Mouse (Mus musculus): ENCODE data around the gene AW822073.
"Not testable (repeated sequence)": the region's sequence is repeated elsewhere in the genome, so short reads cannot be mapped to it uniquely, and the experiment has no call there.

AW822073 gene

DNA sequence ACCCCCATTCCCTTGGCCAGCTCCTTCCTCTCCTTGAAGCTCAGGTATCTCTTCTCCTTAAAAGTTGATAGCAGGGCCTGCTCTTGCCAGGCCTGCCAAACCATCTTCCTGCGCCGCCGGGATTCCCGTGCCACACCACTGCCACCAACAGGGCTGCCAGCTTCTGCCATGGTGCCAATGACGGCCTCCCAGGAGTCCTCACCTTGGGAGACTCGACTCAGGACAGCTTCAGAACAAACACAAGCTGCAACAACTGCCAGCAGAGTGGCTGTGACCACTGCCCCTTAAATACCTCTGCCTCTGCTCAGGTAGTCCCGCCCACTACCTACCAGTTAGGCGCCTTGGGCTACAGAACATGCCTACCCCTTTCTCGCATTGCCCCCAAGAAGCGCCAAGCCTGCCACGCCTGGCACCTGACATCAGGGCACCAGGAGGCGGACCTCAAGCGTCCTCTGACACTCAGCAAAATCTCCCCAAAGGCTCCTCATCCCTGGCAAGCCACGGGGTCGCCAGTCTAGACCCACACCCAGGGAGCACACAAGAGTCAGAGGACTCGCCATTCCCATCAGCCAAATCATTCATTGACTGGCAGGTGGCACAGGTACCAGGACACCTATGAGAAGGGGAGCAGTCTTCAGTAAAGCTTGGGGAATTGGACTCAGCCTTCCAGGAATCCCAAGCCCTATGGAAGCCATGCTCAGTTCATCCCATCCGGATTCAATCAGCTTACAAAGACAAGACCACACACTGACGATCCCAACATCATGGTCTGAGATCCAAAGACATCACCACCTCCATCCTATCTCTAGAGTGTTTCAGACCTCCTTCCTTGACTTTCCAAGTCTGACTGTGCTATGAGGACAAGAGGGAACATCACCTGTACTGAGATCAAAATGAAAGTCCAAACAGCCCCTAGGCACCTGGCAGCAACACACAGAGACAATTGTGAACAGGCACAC, at the start of gene AW822073:
Gene AW822073 (minus strand): TSS at position 104 of the 959 bp plus-strand sequence.
- DNase-seq (ENCODE audit: extremely low spot score, low spot score) = not testable (repeated sequence)

DNA sequence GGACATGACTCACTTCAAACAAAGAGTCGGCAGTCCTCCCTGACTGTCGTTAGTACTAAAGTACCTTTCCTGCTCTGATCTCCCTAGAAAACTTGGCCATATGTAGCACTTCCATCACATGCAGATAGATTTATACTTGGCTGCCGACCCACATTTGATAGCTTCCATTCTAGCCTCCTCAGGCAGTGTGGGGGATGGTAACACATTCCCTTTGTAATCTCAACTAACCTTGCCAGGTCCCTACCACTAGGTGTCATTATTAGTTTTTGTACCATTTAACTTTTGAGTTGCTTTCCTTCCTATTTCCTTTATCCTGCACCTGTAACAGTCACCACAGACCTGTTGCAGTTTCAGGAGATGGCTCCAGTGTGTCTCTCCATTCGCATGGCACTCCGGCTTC, 33.7 kb upstream of the AW822073 start:
- DNase-seq (ENCODE audit: extremely low spot score, low spot score) = no peak

DNA sequence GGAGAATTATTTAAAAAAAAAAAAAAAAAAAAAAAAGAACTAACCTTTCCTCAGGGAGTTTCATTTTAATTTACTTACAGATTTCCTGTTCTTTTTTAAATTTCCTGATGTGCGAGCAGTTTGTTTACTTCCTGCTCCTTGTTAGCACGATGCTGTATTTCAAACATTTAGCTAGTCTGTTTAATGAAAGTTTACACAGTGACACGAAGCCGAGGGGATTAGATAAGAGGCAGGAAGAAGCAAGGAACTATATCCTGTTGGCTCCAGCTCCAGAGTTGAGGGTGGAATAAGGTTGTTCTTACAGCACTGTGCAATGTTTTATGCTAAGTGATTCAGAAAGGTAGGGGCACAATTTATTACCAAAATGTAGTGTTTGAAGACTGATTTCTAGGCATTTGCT, 31.2 kb upstream of the AW822073 start:
- no peak for DNase-seq (ENCODE audit: extremely low spot score, low spot score)

DNA sequence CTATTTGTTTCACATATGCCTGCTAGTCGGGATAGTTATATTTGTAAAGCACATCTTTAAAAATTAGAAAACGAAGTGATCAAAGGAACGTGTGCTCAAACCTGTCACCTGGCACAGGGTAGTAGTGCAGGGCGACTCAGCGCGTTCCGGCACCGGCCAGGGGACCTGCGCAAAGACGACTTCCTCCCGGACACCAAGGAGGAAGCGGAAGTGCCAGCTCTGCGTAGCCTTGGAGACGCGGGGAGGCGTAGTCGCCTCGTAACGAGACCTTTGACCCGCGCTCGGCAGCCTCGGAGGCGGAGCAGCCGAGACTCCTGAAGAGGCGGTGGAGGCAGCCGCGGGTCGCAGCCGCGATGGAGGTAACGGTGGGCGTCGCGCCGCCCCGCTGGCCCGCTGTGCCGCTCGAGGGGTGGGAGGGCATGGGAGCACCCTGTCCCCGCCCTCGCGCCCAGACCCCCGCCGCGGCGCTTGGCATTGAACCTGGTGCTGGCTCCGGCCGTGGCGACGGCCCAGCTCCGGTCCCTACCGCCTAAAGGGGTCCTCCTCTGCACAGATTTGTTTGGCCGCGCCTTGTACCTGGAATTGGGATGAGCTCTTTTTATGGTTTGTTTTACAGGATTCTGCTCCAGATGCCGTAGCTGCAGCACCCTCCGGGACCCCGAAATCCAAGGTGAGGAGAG, 30.6 kb upstream of the AW822073 start, which contains the start of gene Gcc2:
Gene Gcc2 (plus strand): TSS at position 285 of the 680 bp plus-strand sequence.
- peak; percentile 93 for DNase-seq (ENCODE audit: extremely low spot score, low spot score)

DNA sequence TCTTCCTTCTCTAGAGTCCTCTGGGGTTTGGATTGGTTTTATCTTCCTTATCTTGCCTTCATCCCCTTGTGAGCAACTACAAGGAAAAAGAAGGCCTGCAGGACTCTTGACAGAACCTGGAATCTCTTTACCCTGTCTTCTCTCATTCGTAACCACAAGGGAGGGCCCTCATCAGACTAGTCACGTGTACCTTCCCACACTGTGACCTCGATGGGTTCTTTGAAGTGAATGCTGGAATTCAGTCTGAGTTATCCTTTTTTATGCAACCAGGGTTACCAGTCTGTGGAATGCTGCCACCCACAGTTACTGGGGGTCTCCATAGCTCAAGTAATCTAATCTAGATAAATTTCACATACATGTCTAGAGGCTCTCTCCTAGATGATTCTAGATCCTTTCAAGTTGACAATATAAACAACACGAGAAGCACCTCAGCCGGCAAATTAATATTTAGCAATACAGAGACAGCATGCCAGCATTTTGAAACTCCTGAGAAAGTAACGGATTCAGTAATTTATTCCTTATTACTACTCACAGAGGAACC, 30.0 kb upstream of the AW822073 start:
- DNase-seq (ENCODE audit: extremely low spot score, low spot score) = no peak

DNA sequence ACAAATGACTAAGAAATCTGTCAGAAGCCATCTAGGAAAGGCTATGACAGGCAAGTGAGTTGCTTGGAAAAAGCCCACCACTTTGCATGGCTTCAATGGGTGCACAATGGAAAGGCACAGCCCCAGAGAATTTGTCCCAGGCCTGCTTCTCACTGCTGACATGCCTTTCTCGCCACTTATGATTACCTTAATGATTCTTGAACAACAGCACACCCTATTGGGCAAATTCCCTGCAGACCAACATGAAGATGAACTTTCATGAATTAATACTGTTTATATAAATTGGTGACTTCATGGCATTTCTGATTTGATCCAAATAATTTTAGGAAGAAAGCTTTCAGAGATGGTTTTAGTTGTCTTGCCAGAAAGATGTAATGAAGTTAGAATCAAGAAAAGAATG, 24.8 kb upstream of the AW822073 start:
- no peak for DNase-seq (ENCODE audit: extremely low spot score, low spot score)

DNA sequence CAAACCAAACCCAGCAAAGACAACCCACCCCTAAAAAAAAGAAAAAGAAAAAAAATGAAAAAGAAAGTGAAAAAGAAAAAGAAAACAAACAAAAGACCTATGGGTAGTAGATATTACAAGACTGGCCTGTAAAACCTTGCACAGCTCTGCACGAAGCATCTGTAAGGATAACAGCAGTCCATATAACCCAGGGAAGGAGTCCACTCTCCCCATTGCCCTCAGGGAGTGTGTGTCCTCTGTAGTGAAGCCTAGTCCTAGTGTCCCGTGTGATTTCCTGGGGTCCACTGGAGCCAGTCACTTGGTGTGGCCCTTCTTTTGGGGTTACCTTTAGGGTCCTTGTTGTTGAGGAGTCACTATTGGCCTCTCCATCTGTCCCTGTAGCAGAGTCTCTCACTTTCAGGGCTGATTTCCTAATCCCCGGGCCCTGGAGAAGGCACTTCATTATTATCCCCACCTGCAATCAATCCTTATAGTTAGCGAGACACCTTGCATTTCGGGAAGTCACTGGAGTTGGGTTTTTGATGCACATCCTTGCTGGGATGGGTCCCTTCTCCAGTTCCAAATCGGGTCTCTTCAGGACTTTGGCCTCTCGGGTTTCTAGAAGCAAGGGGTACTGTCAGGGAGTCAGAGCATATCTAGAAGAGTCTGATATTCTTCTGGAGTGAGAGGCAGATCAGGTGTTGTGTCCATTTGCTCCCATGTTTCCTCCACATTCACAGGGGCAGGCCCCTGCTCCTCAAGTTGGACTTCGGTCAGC, 14.4 kb upstream of the AW822073 start:
- peak; percentile 53 for DNase-seq (ENCODE audit: extremely low spot score, low spot score)

DNA sequence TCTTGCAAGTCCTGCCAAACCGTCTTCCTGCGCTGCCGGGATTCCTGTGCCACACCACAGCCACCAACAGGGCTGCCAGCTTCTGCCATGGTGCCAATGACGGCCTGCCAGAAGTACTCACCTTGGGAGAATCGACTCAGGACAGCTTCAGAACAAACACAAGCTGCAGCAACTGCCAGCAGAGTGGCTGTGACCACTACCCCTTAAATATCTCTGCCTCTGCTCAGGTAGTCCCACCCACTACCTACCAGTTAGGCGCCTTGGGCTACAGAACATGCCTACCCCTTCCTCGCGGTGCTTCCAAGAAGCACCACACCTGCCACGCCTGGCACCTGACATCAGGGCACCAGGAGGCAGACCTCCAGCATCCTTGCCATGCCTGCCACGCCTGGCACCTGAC, 11.9 kb upstream of the AW822073 start, which contains the start of gene Gm4981:
Gene Gm4981 (minus strand): TSS at position 89 of the 400 bp plus-strand sequence.
- DNase-seq (ENCODE audit: extremely low spot score, low spot score) = no peak

DNA sequence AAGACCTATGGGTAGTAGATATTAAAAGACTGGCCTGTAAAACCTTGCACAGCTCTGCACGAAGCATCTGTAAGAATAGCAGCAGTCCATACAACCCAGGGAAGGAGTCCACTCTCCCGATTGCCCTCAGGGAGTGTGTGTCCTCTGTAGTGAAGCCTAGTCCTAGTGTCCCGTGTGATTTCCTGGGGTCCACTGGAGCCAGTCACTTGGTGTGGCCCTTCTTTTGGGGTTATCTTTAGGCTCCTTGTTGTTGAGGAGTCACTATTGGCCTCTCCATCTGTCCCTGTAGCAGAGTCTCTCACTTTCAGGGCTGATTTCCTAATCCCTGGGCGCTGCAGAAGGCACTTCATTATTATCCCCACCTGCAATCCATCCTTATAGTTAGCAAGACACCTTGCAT, 10.3 kb upstream of the AW822073 start:
- not testable (repeated sequence) for DNase-seq (ENCODE audit: extremely low spot score, low spot score)

DNA sequence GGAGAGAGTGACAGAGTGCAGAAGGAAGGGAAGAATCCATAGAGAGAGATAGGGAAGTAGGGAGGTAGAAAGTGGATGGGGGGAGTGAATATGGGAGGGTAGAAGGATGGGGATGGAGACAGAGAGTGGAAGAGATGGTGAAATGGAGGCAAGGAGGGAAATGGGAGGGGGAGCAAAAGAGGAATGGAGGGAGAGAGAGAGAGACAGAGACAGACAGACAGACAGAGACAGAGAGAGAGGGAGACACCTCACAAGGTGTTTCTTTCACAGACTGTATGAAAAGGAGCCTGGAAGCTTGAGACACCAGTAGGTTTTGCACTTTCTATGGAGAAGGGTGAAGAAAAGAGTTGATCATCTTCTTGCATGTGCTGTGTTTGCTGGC, 9.0 kb upstream of the AW822073 start:
- not testable (repeated sequence) for DNase-seq (ENCODE audit: extremely low spot score, low spot score)

DNA sequence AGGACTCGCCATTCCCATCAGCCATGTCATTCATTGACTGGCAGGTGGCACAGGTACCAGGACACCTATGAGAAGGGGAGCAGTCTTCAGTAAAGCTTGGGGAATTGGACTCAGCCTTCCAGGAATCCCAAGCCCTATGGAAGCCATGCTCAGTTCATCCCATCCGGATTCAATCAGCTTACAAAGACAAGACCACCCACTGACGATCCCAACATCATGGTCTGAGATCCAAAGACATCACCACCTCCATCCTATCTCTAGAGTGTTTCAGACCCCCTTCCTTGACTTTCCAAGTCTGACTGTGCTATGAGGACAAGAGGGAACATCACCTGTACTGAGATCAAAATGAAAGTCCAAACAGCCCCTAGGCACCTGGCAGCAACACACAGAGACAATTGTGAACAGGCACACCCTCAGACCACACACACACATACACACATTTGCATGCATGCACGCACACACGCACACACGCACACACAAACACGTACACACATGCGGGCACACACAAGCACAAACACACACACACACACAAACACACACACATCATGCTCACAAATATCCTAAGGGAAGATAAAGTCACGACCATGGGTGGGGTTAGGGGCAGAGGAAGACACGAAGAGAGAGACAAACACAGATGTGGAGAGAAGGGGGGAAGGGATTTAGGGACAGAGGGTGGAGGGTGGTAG, 8.5 kb upstream of the AW822073 start:
- not testable (repeated sequence) for DNase-seq (ENCODE audit: extremely low spot score, low spot score)

DNA sequence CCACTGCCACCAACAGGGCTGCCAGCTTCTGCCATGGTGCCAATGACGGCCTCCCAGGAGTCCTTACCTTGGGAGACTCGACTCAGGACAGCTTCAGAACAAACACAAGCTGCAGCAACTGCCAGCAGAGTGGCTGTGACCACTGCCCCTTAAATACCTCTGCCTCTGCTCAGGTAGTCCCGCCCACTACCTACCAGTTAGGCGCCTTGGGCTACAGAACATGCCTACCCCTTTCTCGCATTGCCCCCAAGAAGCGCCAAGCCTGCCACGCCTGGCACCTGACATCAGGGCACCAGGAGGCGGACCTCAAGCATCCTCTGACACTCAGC, 7.9 kb upstream of the AW822073 start, which contains the start of gene Duxf3:
Gene Duxf3 (minus strand): TSS at position 35 of the 329 bp plus-strand sequence.
- not testable (repeated sequence) for DNase-seq (ENCODE audit: extremely low spot score, low spot score)

DNA sequence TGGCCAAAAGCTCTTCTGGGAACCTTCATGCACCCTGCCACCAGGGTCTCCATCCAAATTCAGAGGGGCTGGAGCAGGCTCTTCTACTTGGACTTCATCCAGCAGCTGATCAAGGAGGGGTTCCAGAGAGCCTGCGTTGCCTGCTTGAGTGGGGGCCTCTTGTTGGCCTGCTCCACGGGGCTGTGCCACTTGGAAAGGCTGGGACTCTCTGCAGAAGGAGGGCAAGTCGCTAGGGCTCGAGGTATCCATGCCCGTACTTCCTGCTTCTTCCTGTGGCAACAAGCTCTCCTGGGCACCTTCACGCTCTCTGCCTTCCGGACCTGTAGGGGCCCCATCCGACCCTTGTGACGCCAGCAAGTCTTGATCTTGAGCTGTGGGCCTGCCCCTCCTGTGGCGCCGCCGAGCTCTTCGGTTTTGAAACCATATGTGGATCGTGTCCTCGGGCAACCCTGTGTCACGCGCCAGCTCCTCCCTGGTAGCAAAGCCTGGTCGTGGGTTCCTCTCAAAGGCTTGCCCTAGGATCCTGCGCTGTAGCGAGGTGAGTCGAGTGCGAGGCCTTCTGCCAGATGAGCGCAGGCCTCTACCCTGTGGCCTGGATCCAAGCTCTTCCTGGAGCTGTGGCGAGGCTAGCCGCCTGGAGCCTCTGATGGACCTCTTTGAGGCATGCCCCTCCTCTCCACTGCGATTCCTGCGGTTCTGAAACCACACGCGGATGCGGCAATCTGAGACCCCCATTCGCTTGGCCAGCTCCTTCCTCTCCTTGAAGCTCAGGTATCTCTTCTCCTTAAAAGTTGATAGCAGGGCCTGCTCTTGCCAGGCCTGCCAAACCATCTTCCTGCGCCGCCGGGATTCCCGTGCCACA, 7.3 kb upstream of the AW822073 start:
- peak; percentile 70 for DNase-seq (ENCODE audit: extremely low spot score, low spot score)

DNA sequence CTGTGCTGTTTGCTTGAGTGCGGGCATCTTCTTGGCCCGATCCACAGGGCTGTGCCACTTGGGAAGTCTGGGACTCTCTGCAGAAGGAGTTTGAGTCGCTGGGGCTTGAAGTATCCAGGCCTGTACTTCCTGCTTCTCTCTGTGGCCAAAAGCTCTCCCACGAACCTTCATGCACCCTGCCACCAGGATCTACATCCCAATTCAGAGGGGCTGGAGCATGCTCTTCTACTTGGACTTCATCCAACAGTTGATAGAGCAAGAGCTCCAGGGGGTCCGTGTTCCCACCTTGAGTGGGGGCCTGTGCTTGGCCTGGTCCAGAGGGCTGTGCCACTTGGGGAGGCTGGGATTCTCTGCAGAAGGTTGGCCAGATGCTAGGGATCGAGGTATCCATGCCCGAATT, 6.4 kb upstream of the AW822073 start:
- not testable (repeated sequence) for DNase-seq (ENCODE audit: extremely low spot score, low spot score)

DNA sequence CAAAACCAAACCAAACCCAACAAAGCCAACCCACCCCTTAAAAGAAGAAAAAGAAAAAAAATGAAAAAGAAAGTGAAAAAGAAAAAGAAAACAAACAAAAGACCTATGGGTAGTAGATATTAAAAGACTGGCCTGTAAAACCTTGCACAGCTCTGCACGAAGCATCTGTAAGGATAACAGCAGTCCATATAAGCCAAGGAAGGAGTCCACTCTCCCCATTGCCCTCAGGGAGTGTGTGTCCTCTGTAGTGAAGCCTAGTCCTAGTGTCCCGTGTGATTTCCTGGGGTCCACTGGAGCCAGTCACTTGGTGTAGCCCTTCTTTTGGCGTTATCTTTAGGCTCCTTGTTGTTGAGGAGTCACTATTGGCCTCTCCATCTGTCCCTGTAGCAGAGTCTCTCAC, 5.3 kb upstream of the AW822073 start:
- not testable (repeated sequence) for DNase-seq (ENCODE audit: extremely low spot score, low spot score)

DNA sequence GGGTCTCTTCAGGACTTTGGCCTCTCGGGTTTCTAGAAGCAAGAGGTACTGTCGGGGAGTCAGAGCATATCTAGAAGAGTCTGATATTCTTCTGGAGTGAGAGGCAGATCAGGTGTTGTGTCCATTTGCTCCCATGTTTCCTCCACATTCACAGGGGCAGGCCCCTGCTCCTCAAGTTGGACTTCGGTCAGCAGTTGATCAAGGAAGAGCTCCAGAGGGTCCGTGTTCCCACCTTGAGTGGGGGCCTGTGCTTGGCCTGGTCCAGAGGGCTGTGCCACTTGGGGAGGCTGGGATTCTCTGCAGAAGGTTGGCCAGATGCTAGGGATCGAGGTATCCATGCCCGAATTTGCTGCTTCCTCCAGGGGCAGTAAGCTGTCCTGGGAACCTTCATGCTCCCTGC, 3.1 kb upstream of the AW822073 start:
- not testable (repeated sequence) for DNase-seq (ENCODE audit: extremely low spot score, low spot score)

DNA sequence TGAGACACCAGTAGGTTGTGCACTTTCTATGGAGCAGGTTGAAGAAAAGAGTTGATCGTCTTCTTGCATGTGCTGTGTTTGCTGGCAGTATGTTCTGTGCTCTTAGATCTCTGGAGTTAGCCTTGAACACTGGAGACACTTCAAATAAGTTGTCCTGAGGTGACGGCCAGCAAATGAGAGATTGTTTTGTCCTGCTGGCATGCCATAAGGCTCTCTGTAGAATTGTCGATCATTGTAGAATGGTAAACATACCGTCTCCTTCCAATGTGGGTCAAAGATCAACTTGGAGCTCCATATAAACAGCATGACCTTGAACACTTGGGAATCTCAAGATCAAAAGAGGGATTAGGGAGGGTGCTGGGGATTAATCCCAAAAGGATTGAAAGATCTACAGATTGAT, 1.6 kb upstream of the AW822073 start:
- peak; percentile 42 for DNase-seq (ENCODE audit: extremely low spot score, low spot score)

DNA sequence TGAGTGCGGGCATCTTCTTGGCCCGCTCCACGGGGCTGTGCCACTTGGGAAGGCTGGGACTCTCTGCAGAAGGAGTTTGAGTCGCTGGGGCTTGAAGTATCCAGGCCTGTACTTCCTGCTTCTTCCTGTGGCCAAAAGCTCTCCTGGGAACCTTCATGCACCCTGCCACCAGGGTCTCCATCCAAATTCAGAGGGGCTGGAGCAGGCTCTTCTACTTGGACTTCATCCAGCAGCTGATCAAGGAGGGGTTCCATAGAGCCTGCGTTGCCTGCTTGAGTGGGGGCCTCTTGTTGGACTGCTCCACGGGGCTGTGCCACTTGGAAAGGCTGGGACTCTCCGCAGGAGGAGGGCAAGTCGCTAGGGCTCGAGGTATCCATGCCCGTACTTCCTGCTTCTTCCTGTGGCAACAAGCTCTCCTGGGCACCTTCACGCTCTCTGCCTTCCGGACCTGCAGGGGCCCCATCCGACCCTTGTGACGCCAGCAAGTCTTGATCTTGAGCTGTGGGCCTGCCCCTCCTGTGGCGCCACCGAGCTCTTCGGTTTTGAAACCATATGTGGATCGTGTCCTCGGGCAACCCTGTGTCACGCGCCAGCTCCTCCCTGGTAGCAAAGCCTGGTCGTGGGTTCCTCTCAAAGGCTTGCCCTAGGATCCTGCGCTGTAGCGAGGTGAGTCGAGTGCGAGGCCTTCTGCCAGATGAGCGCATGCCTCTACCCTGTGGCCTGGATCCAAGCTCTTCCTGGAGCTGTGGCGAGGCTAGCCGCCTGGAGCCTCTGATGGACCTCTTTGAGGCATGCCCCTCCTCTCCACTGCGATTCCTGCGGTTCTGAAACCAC, 541 bp downstream of the AW822073 start:
- peak; percentile 38 for DNase-seq (ENCODE audit: extremely low spot score, low spot score)

DNA sequence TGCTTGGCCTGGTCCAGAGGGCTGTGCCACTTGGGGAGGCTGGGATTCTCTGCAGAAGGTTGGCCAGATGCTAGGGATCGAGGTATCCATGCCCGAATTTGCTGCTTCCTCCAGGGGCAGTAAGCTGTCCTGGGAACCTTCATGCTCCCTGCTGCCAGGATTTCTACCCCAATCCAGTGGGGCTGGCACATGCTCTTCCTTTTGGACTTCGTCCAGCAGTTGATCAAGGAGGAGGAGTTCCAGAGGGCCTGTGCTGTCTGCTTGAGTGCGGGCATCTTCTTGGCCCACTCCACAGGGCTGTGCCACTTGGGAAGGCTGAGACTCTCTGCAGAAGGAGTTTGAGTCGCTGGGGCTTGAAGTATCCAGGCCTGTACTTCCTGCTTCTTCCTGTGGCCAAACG, 1.6 kb downstream of the AW822073 start:
- not testable (repeated sequence) for DNase-seq (ENCODE audit: extremely low spot score, low spot score)
